Mouse (Mus musculus) layer of hippocampus, postnatal 36 days (tissue): ENCODE results near the gene Vmn2r73. TPM values are rescaled to one million over a fixed set of nuclear protein-coding genes. Genes with fewer than 3 reads are reported as not detected.
"Not testable (repeated sequence)": the region's sequence is repeated elsewhere in the genome, so short reads cannot be mapped to it uniquely, and the experiment has no call there.

ENCODE experiments used
- DNase-seq, 2 experiments: peaks; one replicate each; pipeline ENCODE4 v3.0.0; 2022
- total RNA-seq, 2 experiments: library from RNA; stranded (reverse); gene quantifications; 2 replicates each; pipeline ENCODE4 v1.2.3; 2021

The Vmn2r73 gene
- total RNA-seq, result not detected

GRCm38 (mm10) chr7:85876166-85876565 lies at the start of gene Vmn2r73:
Gene Vmn2r73 (minus strand): TSS chr7:85876266.
- DNase-seq, result no peak

DNA sequence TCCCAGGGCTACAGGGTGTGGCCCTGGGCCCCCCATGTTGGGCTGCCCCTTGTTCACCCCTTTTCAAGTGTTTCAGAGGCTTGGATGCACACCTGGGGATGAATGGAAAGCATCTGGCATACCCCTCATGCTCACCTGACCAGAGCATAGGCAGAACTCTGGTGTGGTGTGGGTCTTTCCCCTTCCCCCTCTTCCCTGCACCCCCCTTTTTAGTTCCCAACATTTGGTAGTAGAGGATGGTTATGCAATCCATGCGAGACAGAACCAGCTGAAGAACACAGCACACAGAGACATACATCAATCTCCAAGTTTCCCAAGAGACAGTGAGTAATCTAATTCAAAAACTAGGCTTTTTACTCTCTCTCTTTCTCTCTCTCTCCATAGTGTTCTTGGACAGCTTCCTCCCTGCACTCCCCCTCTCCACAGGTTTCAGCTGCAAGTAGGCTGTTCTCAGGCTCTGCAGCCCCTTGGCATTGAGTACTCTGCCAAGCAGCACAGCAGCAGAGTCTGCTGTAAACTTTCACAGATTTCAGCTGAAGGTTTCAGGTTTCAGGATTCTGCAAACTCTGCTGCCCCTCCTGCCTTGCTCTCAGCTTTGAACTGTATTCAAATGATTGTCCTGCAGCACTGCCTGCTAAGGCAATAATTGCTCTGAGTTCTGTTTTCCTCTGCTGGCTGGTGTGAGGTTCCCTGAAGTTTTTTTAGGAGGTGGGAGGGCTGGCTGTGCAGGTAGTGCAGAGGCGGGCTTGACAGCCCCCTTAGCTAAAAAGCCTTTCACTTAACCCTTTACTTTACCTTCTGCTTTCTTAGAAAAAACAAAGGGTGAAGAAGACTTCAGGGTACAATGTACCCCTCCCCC lies 35.7 kb downstream of the Vmn2r73 start:
- DNase-seq, result no peak

- not testable (repeated sequence) for DNase-seq
Measured at GRCm38 (mm10) chr7:85818092-85818491, 58.0 kb downstream of the Vmn2r73 start.

Other genes with a start within 250 kb of the Vmn2r73 start
- not detected for gene Vmn2r72, start 121.2 kb downstream of the Vmn2r73 start, total RNA-seq
- gene Vmn2r74, start 85.4 kb upstream of the Vmn2r73 start, total RNA-seq, result not detected